Mouse (Mus musculus) kidney, embryonic 14.5 days (tissue): ENCODE data around the gene Wscd2. TPM values are rescaled to one million over a fixed set of nuclear protein-coding genes. Genes with fewer than 3 reads are reported as not detected.

Experiments
- ATAC-seq: fragments of 200-750 bp; cut with Nextera tagmentation; 2 replicates; pipeline ENCODE4 v1.8.0; 2017; ENCODE audit warnings: moderate number of reproducible peaks, mild to moderate bottlenecking, moderate TSS enrichment, moderate library complexity; ENCODE audit not compliant: low FRiP score, low TSS enrichment
- H3K27ac ChIP-seq: fragments of 300-500 bp; sonication (generic); 2 replicates; pipeline ENCODE4 v1.5.1; 2014; ENCODE audit warnings: low read depth, mild to moderate bottlenecking, low read length, moderate library complexity, mixed read lengths
- H3K27me3 ChIP-seq: fragments of 300-500 bp; sonication (generic); 2 replicates; pipeline ENCODE4 v1.6.1; 2014; ENCODE audit warnings: mild to moderate bottlenecking, low read length; ENCODE audit not compliant: control insufficient read depth, insufficient read depth
- H3K36me3 ChIP-seq: fragments of 300-500 bp; sonication (generic); 2 replicates; pipeline ENCODE4 v1.6.1; 2014; ENCODE audit warnings: low read length, mixed read lengths; ENCODE audit not compliant: control insufficient read depth, insufficient read depth
- H3K4me1 ChIP-seq: fragments of 300-500 bp; sonication (generic); 2 replicates; pipeline ENCODE4 v1.6.1; 2014; ENCODE audit warnings: low read length, mixed read lengths; ENCODE audit not compliant: control insufficient read depth, insufficient read depth
- H3K4me2 ChIP-seq: fragments of 300-500 bp; sonication (generic); replicated peaks from 2 replicates; pipeline ENCODE4 v1.6.1; 2014; ENCODE audit warnings: low read depth, mild to moderate bottlenecking, low read length
- H3K4me3 ChIP-seq: fragments of 300-500 bp; sonication (generic); 2 replicates; pipeline ENCODE4 v1.5.1; 2014; ENCODE audit warnings: mild to moderate bottlenecking, low read length
- H3K9ac ChIP-seq: fragments of 300-500 bp; sonication (generic); 2 replicates; pipeline ENCODE4 v1.6.1; 2014; ENCODE audit warnings: low read depth, mild to moderate bottlenecking, low read length, moderate library complexity
- H3K9me3 ChIP-seq: fragments of 300-500 bp; sonication (generic); 2 replicates; pipeline ENCODE4 v1.6.1; 2016; ENCODE audit warnings: low read length; ENCODE audit not compliant: control insufficient read depth
- WGBS: fragments of 180-500 bp; shearing (Covaris S2); extraction: QIAGEN DNeasy Blood & Tissue Kit; methylation state at CpG from one replicate; pipeline ENCODE4 v1.1.7; 2014; 5-methylcytosine and 5-hydroxymethylcytosine counted together
- polyA plus RNA-seq: library from polyadenylated mRNA; unstranded; fragments of >200 nt; fragmentation: Nextera tagmentation; extraction: Ambion mirVana; gene quantifications from 2 replicates; pipeline ENCODE4 v1.2.1, GENCODE M21; 2014

The Wscd2 gene
- polyA plus RNA-seq, 1 experiment from 2014 or later, result 3.7 TPM

- no peak overlapping the region for H3K4me3 ChIP-seq
- H3K4me2 ChIP-seq, result no peak overlapping the region
- H3K27me3 ChIP-seq, result no peaks in the 10 kb centered on the region
- WGBS, result 81% methylated on average over 3 of the region's 3 CpGs
- H3K27ac ChIP-seq, result no peak overlapping the region
- no peak overlapping the region for H3K9ac ChIP-seq
- no peaks in the 10 kb centered on the region for H3K9me3 ChIP-seq
- no peak for ATAC-seq
- H3K36me3 ChIP-seq, result no peaks in the 10 kb centered on the region
- H3K4me1 ChIP-seq, result peaks cover 44% of the 10 kb centered on the region
Observed at GRCm38 (mm10) chr5:113629248-113629647, 139.1 kb downstream of the Wscd2 start.

- Histone ChIP-seq H3K27me3 (no peaks in the 10 kb centered on the region), H3K27ac (no peak overlapping the region), H3K4me2 (no peak overlapping the region), H3K4me1 (peaks cover 51% of the 10 kb centered on the region), H3K36me3 (no peaks in the 10 kb centered on the region), H3K9ac (no peak overlapping the region), H3K9me3 (no peaks in the 10 kb centered on the region), H3K4me3 (no peak overlapping the region)
- ATAC-seq, result no peak
- 44% methylated on average over 10 of the region's 10 CpGs for WGBS
Observed at GRCm38 (mm10) chr5:113630116-113630515, 140.0 kb downstream of the Wscd2 start.

- H3K27me3 ChIP-seq, result no peaks in the 10 kb centered on the region
- no peak overlapping the region for H3K4me3 ChIP-seq
- H3K4me2 ChIP-seq, result 0 out of 2 replicates have a peak overlapping the region, but pooled peaks have one; percentile 10
- no peak overlapping the region for H3K9ac ChIP-seq
- 9% methylated on average over 9 of the region's 9 CpGs for WGBS
- H3K4me1 ChIP-seq, result peaks cover 38% of the 10 kb centered on the region
- H3K36me3 ChIP-seq, result no peaks in the 10 kb centered on the region
- peak overlapping the region; percentile 57; the same call in 1 of the 2 replicates for H3K27ac ChIP-seq
- ATAC-seq, result no peak
- no peaks in the 10 kb centered on the region for H3K9me3 ChIP-seq
Observed at GRCm38 (mm10) chr5:113633037-113633714, 143.0 kb downstream of the Wscd2 start.

GRCm38 (mm10) chr5:113634024-113634651 is 144.0 kb downstream of the Wscd2 start:
- Histone ChIP-seq H3K4me3 (no peak overlapping the region), H3K9ac (no peak overlapping the region; the same call in 1 of the 2 replicates), H3K27me3 (no peaks in the 10 kb centered on the region), H3K4me2 (no peak overlapping the region), H3K27ac (peak overlapping the region; percentile 57), H3K9me3 (no peaks in the 10 kb centered on the region), H3K36me3 (no peaks in the 10 kb centered on the region), H3K4me1 (peaks cover 30% of the 10 kb centered on the region)
- 27% methylated on average over 13 of the region's 13 CpGs for WGBS
- ATAC-seq, result 0 out of 2 replicates have a peak, but pooled peaks have one; percentile 50

- Histone ChIP-seq H3K36me3 (no peaks in the 10 kb centered on the region), H3K9me3 (no peaks in the 10 kb centered on the region), H3K9ac (no peak overlapping the region), H3K27ac (no peak overlapping the region), H3K4me2 (no peak overlapping the region), H3K4me3 (no peak overlapping the region), H3K27me3 (no peaks in the 10 kb centered on the region), H3K4me1 (peaks cover 24% of the 10 kb centered on the region)
- ATAC-seq, result no peak
- WGBS, result 79% methylated on average over 7 of the region's 7 CpGs
Observed at GRCm38 (mm10) chr5:113634887-113635610, 144.9 kb downstream of the Wscd2 start.

GRCm38 (mm10) chr5:113635861-113636565 is 145.9 kb downstream of the Wscd2 start:
- Histone ChIP-seq H3K36me3 (no peaks in the 10 kb centered on the region), H3K9ac (no peak overlapping the region), H3K27me3 (no peaks in the 10 kb centered on the region), H3K4me2 (no peak overlapping the region), H3K4me1 (peaks cover 24% of the 10 kb centered on the region), H3K27ac (no peak overlapping the region), H3K4me3 (no peak overlapping the region), H3K9me3 (no peaks in the 10 kb centered on the region)
- WGBS, result 72% methylated on average over 15 of the region's 15 CpGs
- ATAC-seq, result no peak

GRCm38 (mm10) chr5:113637631-113638030 is 147.5 kb downstream of the Wscd2 start:
- Histone ChIP-seq H3K9ac (no peak overlapping the region), H3K9me3 (no peaks in the 10 kb centered on the region), H3K27me3 (no peaks in the 10 kb centered on the region), H3K4me2 (no peak overlapping the region), H3K4me1 (peaks cover 21% of the 10 kb centered on the region), H3K4me3 (no peak overlapping the region), H3K27ac (no peak overlapping the region), H3K36me3 (no peaks in the 10 kb centered on the region)
- ATAC-seq, result no peak
- 63% methylated on average over 4 of the region's 4 CpGs for WGBS

- H3K4me1 ChIP-seq, result peaks cover 17% of the 10 kb centered on the region
- 73% methylated on average over 12 of the region's 12 CpGs for WGBS
Observed at GRCm38 (mm10) chr5:113638055-113638454, 147.9 kb downstream of the Wscd2 start.

More at GRCm38 (mm10) chr5:113638055-113638454, 147.9 kb downstream of the Wscd2 start:
- H3K9ac ChIP-seq, result no peak overlapping the region
- no peaks in the 10 kb centered on the region for H3K36me3 ChIP-seq
- no peaks in the 10 kb centered on the region for H3K9me3 ChIP-seq
- ATAC-seq, result no peak
- no peaks in the 10 kb centered on the region for H3K27me3 ChIP-seq
- H3K4me2 ChIP-seq, result no peak overlapping the region
- H3K27ac ChIP-seq, result no peak overlapping the region
- no peak overlapping the region for H3K4me3 ChIP-seq
